Mouse (Mus musculus) forebrain, postnatal 0 days (tissue): Measurements from ENCODE around the gene Tsc2. TPM values are rescaled to one million over a fixed set of nuclear protein-coding genes. Genes with fewer than 3 reads are reported as not detected.
A peak's percentile ranks its signal among the peaks of the same experiment; 100 is the strongest.

Experiments
- ATAC-seq: fragments of 200-750 bp; cut with Nextera tagmentation; 2 replicates; pipeline ENCODE4 v1.8.0; 2017; ENCODE audit warnings: mild to moderate bottlenecking, moderate library complexity
- DNase-seq: peaks from one replicate; pipeline ENCODE4 v3.0.0-alpha.2; 2015
- H3K27ac ChIP-seq: fragments of 300-500 bp; sonication (generic); 2 replicates; pipeline ENCODE4 v1.5.1; 2014; ENCODE audit warnings: low read depth, mild to moderate bottlenecking, antibody characterized with exemption, low read length, moderate library complexity, mixed read lengths
- H3K27me3 ChIP-seq: fragments of 300-500 bp; sonication (generic); 2 replicates; pipeline ENCODE4 v1.6.1; 2014; ENCODE audit warnings: mild to moderate bottlenecking, low read length, mixed read lengths; ENCODE audit not compliant: insufficient read depth
- H3K36me3 ChIP-seq: fragments of 300-500 bp; sonication (generic); 2 replicates; pipeline ENCODE4 v1.6.1; 2014; ENCODE audit warnings: mild to moderate bottlenecking, moderate library complexity; ENCODE audit not compliant: insufficient read depth
- H3K4me1 ChIP-seq: fragments of 300-500 bp; sonication (generic); 2 replicates; pipeline ENCODE4 v1.6.1; 2014; ENCODE audit warnings: antibody characterized with exemption; ENCODE audit not compliant: insufficient read depth
- H3K4me2 ChIP-seq: fragments of 300-500 bp; sonication (generic); 2 replicates; pipeline ENCODE4 v1.6.1; 2014; ENCODE audit warnings: low read depth, mild to moderate bottlenecking, moderate library complexity
- H3K4me3 ChIP-seq: fragments of 300-500 bp; sonication (generic); 2 replicates; pipeline ENCODE4 v1.5.1; 2014; ENCODE audit warnings: low read depth, low read length, mixed read lengths
- H3K9ac ChIP-seq: fragments of 300-500 bp; sonication (generic); 2 replicates; pipeline ENCODE4 v1.6.1; 2014; ENCODE audit warnings: mild to moderate bottlenecking
- H3K9me3 ChIP-seq: fragments of 300-500 bp; sonication (generic); 2 replicates; pipeline ENCODE4 v1.6.1; 2016; ENCODE audit warnings: low read length
- CTCF ChIP-seq: sonication (generic); IDR thresholded peaks from 2 replicates; pipeline ENCODE4 v1.5.1; 2016; ENCODE audit warnings: antibody characterized with exemption, control low read depth, low read depth
- WGBS: fragments of 180-500 bp; shearing (Covaris S2); extraction: QIAGEN DNeasy Blood & Tissue Kit; methylation state at CpG from one replicate; pipeline ENCODE4 v1.1.7; 2014; 5-methylcytosine and 5-hydroxymethylcytosine counted together
- microRNA-seq, 2 experiments: library from miRNA; unstranded; fragments of <30 nt; microRNA quantifications; one replicate each; pipeline ENCODE4; 2016
- polyA plus RNA-seq: library from polyadenylated mRNA; unstranded; fragments of >200 nt; fragmentation: Nextera tagmentation; extraction: Ambion mirVana; gene quantifications from 2 replicates; pipeline ENCODE4 v1.2.1, GENCODE M21; 2015
- total RNA-seq: library from RNA; depleted of rRNA; stranded (reverse); fragments of >200 nt; gene quantifications from 2 replicates; pipeline ENCODE4 v1.2.3, GENCODE M21; 2014; rRNA removed

Tsc2 gene
- total and polyA plus RNA-seq, 2 experiments from 2014 or later, result 56.2 to 92.6 TPM

DNA sequence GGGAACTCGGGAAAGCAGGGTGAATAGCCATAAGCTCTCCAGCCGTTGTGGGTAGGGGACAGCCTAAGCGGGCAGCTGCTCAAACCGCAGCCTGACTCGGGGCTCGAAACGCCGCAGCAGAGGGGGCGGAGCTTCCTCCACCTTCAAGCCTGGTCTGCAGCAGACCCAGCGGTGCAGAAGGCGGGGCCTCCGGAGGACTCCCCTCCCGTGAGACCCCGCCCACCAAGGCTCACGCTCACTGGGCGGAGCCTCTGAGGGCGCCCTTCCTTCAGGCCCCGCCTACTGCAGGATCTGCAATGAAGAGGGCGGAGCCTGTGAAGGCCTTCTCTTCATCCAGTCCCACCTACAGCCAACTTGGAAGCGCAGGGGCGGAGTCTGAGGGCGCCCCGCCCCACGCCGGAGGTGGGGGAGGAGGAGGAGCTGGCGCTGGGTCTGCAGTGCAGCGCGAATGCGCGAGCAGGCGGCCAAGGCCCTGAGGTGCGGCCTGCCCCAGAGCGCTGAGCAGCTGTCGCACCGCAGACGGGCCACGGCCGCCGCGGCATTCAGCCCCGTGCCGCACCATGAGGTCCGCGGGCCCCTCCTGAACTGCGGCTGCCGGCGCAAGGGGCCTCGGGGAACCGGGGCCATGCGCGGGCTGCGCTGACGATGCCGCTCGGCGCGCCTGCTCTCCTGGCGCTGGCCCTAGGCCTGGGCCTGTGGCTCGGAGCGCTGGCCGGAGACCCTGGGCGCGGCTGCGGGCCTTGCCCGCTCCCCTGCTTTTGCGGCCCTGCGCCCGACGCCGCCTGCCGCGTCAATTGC lies 82.6 kb downstream of the Tsc2 start, which contains the start of gene Pkd1:
Gene Pkd1, plus strand, starts transcription at position 217 of the 798 bp plus-strand sequence.
- TF ChIP-seq CTCF, result no peak
- Histone ChIP-seq H3K27me3 (no peaks in the 10 kb centered on the region), H3K9me3 (no peaks in the 10 kb centered on the region), H3K4me2 (peak within 1 kb of the TSS; percentile 84), H3K4me1 (peaks cover 19% of the 10 kb centered on the region), H3K36me3 (no peaks in the 10 kb centered on the region), H3K4me3 (peak within 1 kb of the TSS; percentile 88), H3K27ac (peak within 1 kb of the TSS; percentile 93), H3K9ac (peak within 1 kb of the TSS; percentile 96)
- peak; percentile 97 for DNase-seq
- 3% methylated on average over 71 of the region's 72 CpGs for WGBS
- peak; percentile 94 for ATAC-seq

DNA sequence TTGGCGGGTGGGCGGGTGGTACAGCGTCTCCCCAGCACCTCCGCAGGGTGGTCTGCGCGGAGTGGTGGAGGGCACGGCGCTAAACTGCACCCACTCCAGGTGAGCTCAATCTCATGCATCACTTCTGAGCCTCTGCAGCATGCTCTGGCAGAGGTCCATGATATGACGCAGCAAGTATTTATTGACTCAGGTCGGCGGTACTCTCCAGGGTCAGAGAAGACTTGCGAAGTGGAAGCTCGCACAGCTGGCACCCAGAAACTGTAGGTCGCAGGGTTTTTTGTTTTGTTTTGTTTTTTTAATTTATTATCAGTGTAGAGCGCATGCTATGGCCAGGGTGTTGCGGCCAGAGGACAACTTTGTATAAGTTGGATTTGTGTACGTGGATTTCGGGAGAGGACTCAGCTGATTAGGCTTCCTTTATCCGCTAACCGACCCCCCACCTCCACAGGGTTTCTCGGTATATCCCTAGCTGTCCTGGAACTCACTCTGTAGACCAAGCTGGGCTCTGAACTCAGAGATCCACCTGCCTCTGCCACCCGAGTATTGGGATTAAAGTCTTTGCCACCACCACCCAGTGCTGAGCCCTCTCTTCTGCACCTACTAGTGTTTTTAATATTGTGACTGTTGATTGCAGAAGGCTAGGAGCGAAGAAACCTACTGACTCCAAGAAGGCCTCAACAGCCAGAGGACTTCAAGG lies 83.4 kb downstream of the Tsc2 start:
- 6% methylated on average over 23 of the region's 23 CpGs for WGBS
- Histone ChIP-seq H3K27me3 (no peaks in the 10 kb centered on the region), H3K9ac (no peak overlapping the region), H3K4me2 (peak overlapping the region; percentile 84), H3K27ac (peak overlapping the region; percentile 93), H3K9me3 (no peaks in the 10 kb centered on the region), H3K4me1 (peaks cover 19% of the 10 kb centered on the region), H3K4me3 (peak overlapping the region; percentile 88), H3K36me3 (no peaks in the 10 kb centered on the region)
- DNase-seq (peak; percentile 10), ATAC-seq (no peak)
- no peak for TF ChIP-seq CTCF

DNA sequence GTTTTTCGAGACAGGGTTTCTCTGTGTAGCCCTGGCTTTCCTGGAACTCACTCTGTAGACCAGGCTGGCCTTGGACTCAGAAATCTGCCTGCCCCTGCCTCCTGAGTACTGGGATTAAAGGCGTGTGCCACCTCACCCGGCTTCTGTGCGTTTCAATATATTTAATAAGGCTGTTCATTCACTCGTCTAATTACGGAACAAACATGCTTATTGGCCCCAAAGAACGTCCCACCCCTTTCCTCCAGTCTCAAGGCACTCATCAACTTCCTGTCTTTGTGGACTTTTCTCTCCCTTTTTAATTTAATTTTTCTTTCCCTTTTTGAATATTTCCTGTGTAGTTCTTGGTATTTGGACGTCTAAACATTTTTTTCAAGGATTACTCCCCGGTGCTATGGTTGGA lies 84.0 kb downstream of the Tsc2 start:
- Histone ChIP-seq H3K4me3 (no peak overlapping the region; the same call in 1 of the 2 replicates), H3K4me2 (0 out of 2 replicates have a peak overlapping the region, but pooled peaks have one; percentile 84), H3K4me1 (peaks cover 19% of the 10 kb centered on the region), H3K9me3 (no peaks in the 10 kb centered on the region), H3K36me3 (no peaks in the 10 kb centered on the region), H3K27me3 (no peaks in the 10 kb centered on the region), H3K27ac (no peak overlapping the region), H3K9ac (no peak overlapping the region)
- 20% methylated on average over 9 of the region's 9 CpGs for WGBS
- ATAC-seq, result no peak
- DNase-seq, result no peak
- no peak for TF ChIP-seq CTCF

GRCm38 (mm10) chr17:24546234-24546633 lies 86.2 kb downstream of the Tsc2 start:
- no peak for TF ChIP-seq CTCF
- no peak overlapping the region for H3K27ac ChIP-seq
- H3K27me3 ChIP-seq, result no peaks in the 10 kb centered on the region
- no peak overlapping the region for H3K4me3 ChIP-seq
- H3K4me1 ChIP-seq, result peaks cover 5% of the 10 kb centered on the region
- H3K36me3 ChIP-seq, result no peaks in the 10 kb centered on the region
- 88% methylated on average over 3 of the region's 3 CpGs for WGBS
- ATAC-seq (no peak), DNase-seq (no peak)
- no peak overlapping the region for H3K9ac ChIP-seq
- H3K9me3 ChIP-seq, result no peaks in the 10 kb centered on the region
- H3K4me2 ChIP-seq, result no peak overlapping the region

Small RNAs within 50 kb of the gene (microRNA-seq; reads per million reads assigned to microRNA genes)
- gene Gm24589, result 0 to 0.24 reads per million in 2 experiments

Other genes starting within 250 kb of the Tsc2 start
- 289 and 291 TPM in 2 replicates for gene Rnps1, start 218.1 kb downstream of the Tsc2 start, total RNA-seq
- gene Rnps1, start 218.1 kb downstream of the Tsc2 start, polyA plus RNA-seq, result 361 and 363 TPM in 2 replicates
- 20.2 and 22.0 TPM in 2 replicates for gene Eci1, start 206.0 kb downstream of the Tsc2 start, total RNA-seq
- 23.3 and 30.0 TPM in 2 replicates for gene Eci1, start 206.0 kb downstream of the Tsc2 start, polyA plus RNA-seq
- 4.7 and 6.2 TPM in 2 replicates for gene Dnase1l2, start 189.5 kb downstream of the Tsc2 start, total RNA-seq
- 0.82 and 0.92 TPM in 2 replicates for gene Dnase1l2, start 189.5 kb downstream of the Tsc2 start, polyA plus RNA-seq
- 34.2 and 37.5 TPM in 2 replicates for gene E4f1, start 162.3 kb downstream of the Tsc2 start, total RNA-seq
- gene E4f1, start 162.3 kb downstream of the Tsc2 start, polyA plus RNA-seq, result 9.2 and 25.6 TPM in 2 replicates
- 37.8 and 39.5 TPM in 2 replicates for gene Pgp, start 162.2 kb downstream of the Tsc2 start, total RNA-seq
- 68.1 and 72.5 TPM in 2 replicates for gene Pgp, start 162.2 kb downstream of the Tsc2 start, polyA plus RNA-seq
- 1.2 and 2.0 TPM in 2 replicates for gene Bricd5, start 158.7 kb downstream of the Tsc2 start, total RNA-seq
- gene Bricd5, start 158.7 kb downstream of the Tsc2 start, polyA plus RNA-seq, result 1.6 and 4.3 TPM in 2 replicates
- gene Mlst8, start 153.6 kb downstream of the Tsc2 start, total RNA-seq, result 36.5 and 45.5 TPM in 2 replicates
- 23.9 and 28.2 TPM in 2 replicates for gene Mlst8, start 153.6 kb downstream of the Tsc2 start, polyA plus RNA-seq
- 90.0 and 113 TPM in 2 replicates for gene Caskin1, start 144.0 kb downstream of the Tsc2 start, total RNA-seq
- 14.9 and 25.3 TPM in 2 replicates for gene Caskin1, start 144.0 kb downstream of the Tsc2 start, polyA plus RNA-seq
- gene Traf7, start 104.7 kb downstream of the Tsc2 start, total RNA-seq, result 145 and 168 TPM in 2 replicates
- 81.4 and 82.0 TPM in 2 replicates for gene Traf7, start 104.7 kb downstream of the Tsc2 start, polyA plus RNA-seq
- 5.0 and 7.1 TPM in 2 replicates for gene Rab26, start 98.4 kb downstream of the Tsc2 start, total RNA-seq
- 10.1 and 12.4 TPM in 2 replicates for gene Rab26, start 98.4 kb downstream of the Tsc2 start, polyA plus RNA-seq
- 48.9 and 58.8 TPM in 2 replicates for gene Pkd1, start 82.8 kb downstream of the Tsc2 start, total RNA-seq
- 4.9 and 8.9 TPM in 2 replicates for gene Pkd1, start 82.8 kb downstream of the Tsc2 start, polyA plus RNA-seq
- 10.1 and 10.2 TPM in 2 replicates for gene Nthl1, start 50 bp upstream of the Tsc2 start, total RNA-seq
- 8.6 and 9.8 TPM in 2 replicates for gene Nthl1, start 50 bp upstream of the Tsc2 start, polyA plus RNA-seq
- 43.5 and 54.5 TPM in 2 replicates for gene Slc9a3r2, start 17.7 kb upstream of the Tsc2 start, total RNA-seq
- gene Slc9a3r2, start 17.7 kb upstream of the Tsc2 start, polyA plus RNA-seq, result 42.0 and 48.3 TPM in 2 replicates
- not detected in 2 replicates for gene Npw, start 25.8 kb upstream of the Tsc2 start, total RNA-seq
- 0.64 and 0.96 TPM in 2 replicates for gene Npw, start 25.8 kb upstream of the Tsc2 start, polyA plus RNA-seq
- 31.2 and 41.5 TPM in 2 replicates for gene Zfp598, start 37.1 kb upstream of the Tsc2 start, total RNA-seq
- 14.6 and 15.0 TPM in 2 replicates for gene Zfp598, start 37.1 kb upstream of the Tsc2 start, polyA plus RNA-seq
- 218 and 221 TPM in 2 replicates for gene Syngr3, start 57.3 kb upstream of the Tsc2 start, total RNA-seq
- gene Syngr3, start 57.3 kb upstream of the Tsc2 start, polyA plus RNA-seq, result 255 and 290 TPM in 2 replicates
- 34.5 and 34.7 TPM in 2 replicates for gene Gfer, start 63.5 kb upstream of the Tsc2 start, total RNA-seq
- 35.4 and 38.0 TPM in 2 replicates for gene Gfer, start 63.5 kb upstream of the Tsc2 start, polyA plus RNA-seq
- 3.8 and 4.5 TPM in 2 replicates for gene Noxo1, start 63.6 kb upstream of the Tsc2 start, total RNA-seq
- gene Noxo1, start 63.6 kb upstream of the Tsc2 start, polyA plus RNA-seq, result 1.4 and 2.5 TPM in 2 replicates
- gene Tbl3, start 75.0 kb upstream of the Tsc2 start, total RNA-seq, result 39.0 and 59.2 TPM in 2 replicates
- 45.7 and 48.0 TPM in 2 replicates for gene Tbl3, start 75.0 kb upstream of the Tsc2 start, polyA plus RNA-seq
- gene Rnf151, start 85.4 kb upstream of the Tsc2 start, total RNA-seq, result 0.69 TPM in 1 of 2 replicates, not detected in the other
- not detected in 2 replicates for gene Rnf151, start 85.4 kb upstream of the Tsc2 start, polyA plus RNA-seq
- 2,317 and 3,198 TPM in 2 replicates for gene Rps2, start 85.5 kb upstream of the Tsc2 start, total RNA-seq
- gene Rps2, start 85.5 kb upstream of the Tsc2 start, polyA plus RNA-seq, result 884 and 936 TPM in 2 replicates
- gene Ndufb10, start 91.8 kb upstream of the Tsc2 start, total RNA-seq, result 151 and 199 TPM in 2 replicates
- gene Ndufb10, start 91.8 kb upstream of the Tsc2 start, polyA plus RNA-seq, result 312 and 351 TPM in 2 replicates
- not detected in 2 replicates for gene Rpl3l, start 95.2 kb upstream of the Tsc2 start, total RNA-seq
- gene Rpl3l, start 95.2 kb upstream of the Tsc2 start, polyA plus RNA-seq, result 0.34 TPM in 1 of 2 replicates, not detected in the other
- gene Msrb1, start 104.0 kb upstream of the Tsc2 start, total RNA-seq, result 19.3 and 27.4 TPM in 2 replicates
- 28.4 and 28.6 TPM in 2 replicates for gene Msrb1, start 104.0 kb upstream of the Tsc2 start, polyA plus RNA-seq
- gene Hs3st6, start 120.4 kb upstream of the Tsc2 start, total RNA-seq, result 0.57 TPM in 1 of 2 replicates, not detected in the other
- gene Hs3st6, start 120.4 kb upstream of the Tsc2 start, polyA plus RNA-seq, result 0.45 and 0.53 TPM in 2 replicates
- not detected in 2 replicates for gene Meiob, start 171.7 kb upstream of the Tsc2 start, total RNA-seq
- gene Meiob, start 171.7 kb upstream of the Tsc2 start, polyA plus RNA-seq, result 0.08 and 0.15 TPM in 2 replicates
- gene Hagh, start 207.5 kb upstream of the Tsc2 start, total RNA-seq, result 62.0 and 62.8 TPM in 2 replicates
- gene Hagh, start 207.5 kb upstream of the Tsc2 start, polyA plus RNA-seq, result 61.6 and 66.6 TPM in 2 replicates
- 15.1 and 16.6 TPM in 2 replicates for gene Fahd1, start 217.7 kb upstream of the Tsc2 start, total RNA-seq
- gene Fahd1, start 217.7 kb upstream of the Tsc2 start, polyA plus RNA-seq, result 13.5 and 15.6 TPM in 2 replicates
- 0.48 TPM in 1 of 2 replicates, not detected in the other for gene Igfals, start 233.4 kb upstream of the Tsc2 start, total RNA-seq
- gene Igfals, start 233.4 kb upstream of the Tsc2 start, polyA plus RNA-seq, result 0.18 TPM in 1 of 2 replicates, not detected in the other